Mouse (Mus musculus) heart, adult 2 months (tissue): Measurements from ENCODE around the gene Tlnrd1.

Source experiments
- CTCF ChIP-seq: fragments of 200-600 bp; IDR thresholded peaks from 2 replicates; pipeline ENCODE4 v1.8.1; 2022; ENCODE audit warnings: antibody characterized with exemption, mild to moderate bottlenecking, moderate library complexity
- EP300 ChIP-seq: fragments of 200-500 bp; IDR thresholded peaks from 2 replicates; pipeline ENCODE4 v1.6.1; 2011; ENCODE audit warnings: low read depth, low read length, control low read depth; ENCODE audit not compliant: insufficient read depth
- POLR2A ChIP-seq: fragments of 200-500 bp; IDR thresholded peaks from 2 replicates; pipeline ENCODE4 v1.6.1; 2011; ENCODE audit warnings: mild to moderate bottlenecking, low read depth, low read length, control low read depth; ENCODE audit not compliant: insufficient read depth

DNA sequence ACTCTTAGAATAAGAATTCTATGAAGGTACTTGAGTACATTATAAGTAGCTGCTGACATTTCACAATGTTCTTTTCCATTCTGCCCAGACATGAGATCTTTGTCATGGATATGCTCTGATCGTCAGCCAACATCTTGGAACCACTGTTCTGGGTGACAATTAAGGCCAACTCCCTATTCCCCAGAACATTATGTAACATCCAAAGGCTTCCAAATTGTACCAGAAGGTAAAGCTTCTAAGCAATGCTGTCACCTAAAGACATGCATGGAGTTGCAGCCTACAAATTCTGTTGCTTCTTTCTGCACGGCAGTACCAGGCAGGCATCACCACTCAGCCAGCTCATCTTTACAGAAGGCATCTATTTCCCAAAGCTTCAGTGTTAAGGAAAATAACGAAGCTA lies 15.9 kb downstream of the Tlnrd1 start:
- TF ChIP-seq CTCF (no peak), EP300 (no peak), POLR2A (no peak)
